Mouse (Mus musculus): ENCODE measurements at regions not wholly inside any gene's neighbourhood (a gene's known extent, or its start where the extent isn't known, plus 50 kb on each side); places are given as distances from the start of the nearest gene placed in this dataset.

- no peak for TF ChIP-seq CTCF (IDR thresholded peaks at IDR 0.05; ENCODE audit: low read depth)
- no peak for TF ChIP-seq EP300 (IDR thresholded peaks at IDR 0.05; ENCODE audit: low read depth)
Observed at GRCm38 (mm10) chr17:82238361-82238760, 500.2 kb upstream of the Slc8a1 start.

Data from liver, postnatal 0 days (tissue).